Mouse (Mus musculus): ENCODE data around the gene Pnkp. TPM values are rescaled to one million over a fixed set of nuclear protein-coding genes. Genes with fewer than 3 reads are reported as not detected.
A peak's percentile ranks its signal among the peaks of the same experiment; 100 is the strongest.

Gene Pnkp
- polyA plus RNA-seq, 1 experiment from 2014 or later, result 41.3 TPM

DNA sequence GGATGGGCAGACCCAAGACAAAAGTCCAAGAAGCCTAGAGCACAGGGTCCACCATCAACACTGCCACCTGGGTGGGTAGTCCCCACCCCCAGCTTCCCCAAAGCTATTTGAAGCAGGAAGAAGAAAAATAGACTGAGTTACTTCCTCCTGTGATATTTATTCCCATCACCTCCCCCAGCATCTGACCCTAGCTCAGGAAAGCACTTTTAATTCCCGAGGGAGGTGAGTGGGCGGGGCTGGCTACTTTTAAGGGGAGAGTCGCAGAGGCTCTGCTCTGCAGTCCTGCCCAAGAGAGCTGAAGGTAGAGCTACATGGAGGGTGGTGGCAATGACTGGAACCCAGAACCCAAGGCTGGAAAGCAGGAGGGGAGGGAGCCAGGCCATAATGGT is 20.9 kb upstream of the Pnkp start:
- 0 out of 2 replicates have a peak, but pooled peaks cover 3% of the 10 kb centered on the region for H3K36me3 ChIP-seq (ENCODE audit: insufficient read depth, low read length)
- no peak for TF ChIP-seq CTCF (IDR thresholded peaks at IDR 0.05)
- no peak for TF ChIP-seq EP300 (IDR thresholded peaks at IDR 0.05)
- no peak for DNase-seq (ENCODE audit: low spot score)

DNA sequence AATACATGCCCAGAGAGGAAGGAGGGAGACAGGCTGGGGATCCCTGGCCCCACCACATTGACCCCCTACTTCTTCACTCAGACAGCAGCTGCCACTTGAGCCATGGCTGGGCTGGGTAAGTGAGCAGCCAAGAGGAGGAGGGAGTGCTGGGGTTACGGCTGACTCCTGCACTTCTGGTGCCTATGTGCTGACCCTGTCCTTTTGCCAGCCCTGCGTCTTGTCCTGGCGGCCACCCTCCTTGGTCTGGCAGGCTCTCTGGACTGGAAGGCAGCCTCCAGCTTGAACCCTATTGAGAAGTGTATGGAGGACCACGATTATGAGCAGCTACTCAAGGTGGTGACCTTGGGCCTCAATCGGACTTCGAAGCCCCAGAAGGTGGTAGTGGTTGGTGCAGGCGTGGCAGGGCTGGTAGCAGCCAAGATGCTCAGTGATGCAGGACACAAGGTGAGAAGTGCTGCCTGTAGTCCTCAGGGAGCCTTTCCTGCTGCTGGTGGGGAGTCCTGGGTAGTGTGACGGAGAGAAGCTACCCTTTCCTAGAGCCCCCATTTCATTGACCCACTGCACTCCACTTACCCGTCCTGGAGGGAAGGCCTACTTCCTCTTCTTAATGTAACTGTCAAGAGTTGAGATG is 20.4 kb upstream of the Pnkp start:
- H3K36me3 ChIP-seq (ENCODE audit: insufficient read depth, low read length), result 0 out of 2 replicates have a peak, but pooled peaks cover 3% of the 10 kb centered on the region
- DNase-seq (ENCODE audit: low spot score) (no peak), ATAC-seq (no peak)
- TF ChIP-seq CTCF (IDR thresholded peaks at IDR 0.05), result no peak
- TF ChIP-seq EP300 (IDR thresholded peaks at IDR 0.05), result no peak
- H3K9me3 ChIP-seq (ENCODE audit: low read length), result no peaks in the 10 kb centered on the region
- no peak overlapping the region for H3K9ac ChIP-seq (replicated peaks; ENCODE audit: low read depth)
- H3K27ac ChIP-seq (ENCODE audit: low read length), result no peak overlapping the region
- 82% methylated on average over 9 of the region's 9 CpGs for WGBS
- 0 out of 2 replicates have a peak, but pooled peaks cover 3% of the 10 kb centered on the region for H3K27me3 ChIP-seq (replicated peaks; ENCODE audit: insufficient read depth, low read length)
- no peak overlapping the region for H3K4me3 ChIP-seq (ENCODE audit: low read depth, low read length)
- peaks cover 17% of the 10 kb centered on the region; the same call in 1 of the 2 replicates for H3K4me1 ChIP-seq (ENCODE audit: insufficient read depth, low read depth, low read length)
- H3K4me2 ChIP-seq (replicated peaks; ENCODE audit: low read depth, low read length), result no peak overlapping the region

More for the DNA sequence above, 20.9 kb upstream of the Pnkp start:
- no peak overlapping the region for H3K4me3 ChIP-seq (ENCODE audit: low read depth, low read length)
- H3K27ac ChIP-seq (ENCODE audit: low read length), result no peak overlapping the region
- 0 out of 2 replicates have a peak, but pooled peaks cover 3% of the 10 kb centered on the region for H3K27me3 ChIP-seq (replicated peaks; ENCODE audit: insufficient read depth, low read length)
- H3K9me3 ChIP-seq (ENCODE audit: low read length), result no peaks in the 10 kb centered on the region
- no peak overlapping the region for H3K4me2 ChIP-seq (replicated peaks; ENCODE audit: low read depth, low read length)
- no peak; the same call in 1 of the 2 replicates for ATAC-seq
- H3K9ac ChIP-seq (replicated peaks; ENCODE audit: low read depth), result no peak overlapping the region
- H3K4me1 ChIP-seq (ENCODE audit: insufficient read depth, low read depth, low read length), result peaks cover 17% of the 10 kb centered on the region; the same call in 1 of the 2 replicates
- WGBS, result 37% methylated on average over 3 of the region's 3 CpGs

DNA sequence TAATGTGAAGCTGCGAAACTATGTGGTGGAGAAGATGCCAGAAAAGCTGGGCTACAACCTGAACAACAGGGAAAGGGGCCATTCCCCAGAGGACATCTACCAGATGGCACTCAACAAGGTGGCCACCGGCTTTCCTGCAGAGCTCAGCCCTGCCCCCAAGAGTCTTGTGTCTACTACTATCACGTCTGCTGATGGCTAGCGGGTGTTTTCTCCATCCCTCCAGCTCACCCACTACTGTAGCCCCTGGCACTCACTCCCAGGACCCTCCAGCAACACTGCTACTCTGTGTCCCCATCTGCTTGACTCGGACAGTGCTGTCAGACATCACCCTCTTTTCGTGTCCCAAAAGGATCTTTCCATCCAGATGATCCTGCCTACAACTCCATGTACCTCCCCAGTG is 18.9 kb upstream of the Pnkp start:
- 87% methylated on average over 6 of the region's 6 CpGs for WGBS
- DNase-seq (ENCODE audit: low spot score) (no peak), ATAC-seq (no peak)
- TF ChIP-seq CTCF (IDR thresholded peaks at IDR 0.05), result no peak
- TF ChIP-seq EP300 (IDR thresholded peaks at IDR 0.05), result no peak
- H3K4me1 ChIP-seq (ENCODE audit: insufficient read depth, low read depth, low read length), result peaks cover 15% of the 10 kb centered on the region; the same call in 1 of the 2 replicates
- H3K27ac ChIP-seq (ENCODE audit: low read length), result no peak overlapping the region
- H3K36me3 ChIP-seq (ENCODE audit: insufficient read depth, low read length), result peaks cover 17% of the 10 kb centered on the region; the same call in 1 of the 2 replicates
- H3K9me3 ChIP-seq (ENCODE audit: low read length), result no peaks in the 10 kb centered on the region
- no peak overlapping the region for H3K9ac ChIP-seq (replicated peaks; ENCODE audit: low read depth)
- no peak overlapping the region for H3K4me3 ChIP-seq (ENCODE audit: low read depth, low read length)
- 0 out of 2 replicates have a peak, but pooled peaks cover 3% of the 10 kb centered on the region for H3K27me3 ChIP-seq (replicated peaks; ENCODE audit: insufficient read depth, low read length)
- no peak overlapping the region for H3K4me2 ChIP-seq (replicated peaks; ENCODE audit: low read depth, low read length)

DNA sequence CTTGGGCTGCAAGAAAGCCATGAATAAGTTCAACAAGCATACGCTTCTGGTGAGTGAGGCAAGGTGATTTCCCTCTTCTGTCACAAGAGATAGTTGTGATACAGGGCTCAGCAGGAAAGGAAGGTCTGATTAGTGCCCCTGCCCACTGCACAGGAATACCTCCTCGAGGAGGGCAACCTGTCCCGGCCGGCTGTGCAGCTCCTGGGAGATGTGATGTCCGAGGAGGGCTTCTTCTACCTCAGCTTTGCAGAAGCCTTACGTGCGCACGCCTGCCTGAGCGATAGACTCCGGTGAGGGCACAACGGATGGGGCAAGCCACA is 17.8 kb upstream of the Pnkp start:
- no peaks in the 10 kb centered on the region for H3K9me3 ChIP-seq (ENCODE audit: low read length)
- 28% methylated on average over 11 of the region's 11 CpGs for WGBS

DNA sequence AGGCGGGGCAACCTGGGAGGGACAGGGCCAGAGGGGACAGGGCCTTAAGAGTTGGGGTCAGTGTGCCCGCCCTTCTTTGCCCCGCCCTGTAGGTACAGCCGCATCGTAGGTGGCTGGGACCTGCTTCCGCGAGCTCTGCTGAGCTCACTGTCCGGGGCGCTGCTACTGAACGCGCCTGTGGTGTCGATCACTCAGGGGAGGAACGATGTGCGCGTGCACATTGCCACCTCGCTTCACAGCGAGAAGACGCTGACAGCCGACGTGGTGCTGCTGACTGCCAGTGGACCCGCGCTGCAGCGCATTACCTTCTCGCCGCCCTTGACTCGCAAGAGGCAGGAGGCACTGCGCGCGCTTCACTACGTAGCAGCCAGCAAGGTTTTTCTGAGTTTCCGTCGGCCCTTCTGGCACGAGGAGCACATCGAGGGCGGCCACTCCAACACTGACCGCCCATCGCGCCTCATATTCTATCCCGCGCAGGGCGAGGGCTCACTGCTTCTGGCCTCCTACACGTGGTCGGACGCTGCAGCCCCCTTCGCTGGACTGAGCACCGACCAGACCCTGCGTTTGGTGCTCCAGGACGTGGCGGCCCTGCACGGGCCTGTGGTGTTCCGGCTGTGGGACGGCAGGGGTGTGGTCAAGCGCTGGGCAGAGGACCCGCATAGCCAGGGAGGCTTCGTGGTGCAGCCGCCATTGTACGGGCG is 17.3 kb upstream of the Pnkp start:
- no peak overlapping the region for H3K27ac ChIP-seq (ENCODE audit: low read length)
- 0 out of 2 replicates have a peak, but pooled peaks cover 3% of the 10 kb centered on the region for H3K27me3 ChIP-seq (replicated peaks; ENCODE audit: insufficient read depth, low read length)
- peak; percentile 46 for ATAC-seq
- peaks cover 15% of the 10 kb centered on the region; the same call in 1 of the 2 replicates for H3K4me1 ChIP-seq (ENCODE audit: insufficient read depth, low read depth, low read length)
- peak overlapping the region; percentile 9; the same call in 1 of the 2 replicates for H3K9ac ChIP-seq (replicated peaks; ENCODE audit: low read depth)
- H3K4me3 ChIP-seq (ENCODE audit: low read depth, low read length), result peak overlapping the region; percentile 16; the same call in 1 of the 2 replicates
- peak; percentile 41 for DNase-seq (ENCODE audit: low spot score)
- H3K9me3 ChIP-seq (ENCODE audit: low read length), result no peaks in the 10 kb centered on the region
- peaks cover 28% of the 10 kb centered on the region; the same call in 1 of the 2 replicates for H3K36me3 ChIP-seq (ENCODE audit: insufficient read depth, low read length)
- WGBS, result 3% methylated on average over 46 of the region's 58 CpGs
- TF ChIP-seq EP300 (IDR thresholded peaks at IDR 0.05), result no peak
- TF ChIP-seq CTCF (IDR thresholded peaks at IDR 0.05), result no peak
- peak overlapping the region; percentile 58 for H3K4me2 ChIP-seq (replicated peaks; ENCODE audit: low read depth, low read length)

More for the DNA sequence above, 17.8 kb upstream of the Pnkp start:
- H3K9ac ChIP-seq (replicated peaks; ENCODE audit: low read depth), result no peak overlapping the region
- H3K27me3 ChIP-seq (replicated peaks; ENCODE audit: insufficient read depth, low read length), result 0 out of 2 replicates have a peak, but pooled peaks cover 3% of the 10 kb centered on the region
- H3K4me1 ChIP-seq (ENCODE audit: insufficient read depth, low read depth, low read length), result peaks cover 15% of the 10 kb centered on the region; the same call in 1 of the 2 replicates
- peak overlapping the region; percentile 58 for H3K4me2 ChIP-seq (replicated peaks; ENCODE audit: low read depth, low read length)
- 0 out of 2 replicates have a peak overlapping the region, but pooled peaks have one; percentile 16 for H3K4me3 ChIP-seq (ENCODE audit: low read depth, low read length)
- DNase-seq (ENCODE audit: low spot score) (no peak), ATAC-seq (no peak)
- H3K36me3 ChIP-seq (ENCODE audit: insufficient read depth, low read length), result peaks cover 23% of the 10 kb centered on the region; the same call in 1 of the 2 replicates
- no peak overlapping the region for H3K27ac ChIP-seq (ENCODE audit: low read length)
- TF ChIP-seq EP300 (IDR thresholded peaks at IDR 0.05) (no peak), CTCF (IDR thresholded peaks at IDR 0.05) (no peak)

DNA sequence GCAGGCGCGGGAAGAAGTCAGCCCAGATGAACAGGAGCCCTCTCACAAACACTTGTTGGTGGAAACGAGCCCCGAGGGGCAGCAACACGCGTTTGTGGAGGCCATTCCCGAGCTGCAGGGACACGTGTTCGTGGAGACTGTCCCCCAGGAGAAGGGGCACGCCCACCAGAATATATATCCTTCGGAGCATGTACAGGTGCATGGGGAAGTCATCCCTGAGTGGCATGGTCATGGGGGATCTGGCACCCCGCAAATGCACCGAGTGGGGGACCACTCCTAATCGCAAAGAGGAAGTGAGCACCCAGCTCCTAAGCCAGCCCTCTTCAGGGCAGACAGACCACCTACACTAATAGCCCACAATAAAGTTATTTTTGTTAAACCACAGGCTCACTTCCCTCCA is 16.5 kb upstream of the Pnkp start:
- peaks cover 15% of the 10 kb centered on the region; the same call in 1 of the 2 replicates for H3K4me1 ChIP-seq (ENCODE audit: insufficient read depth, low read depth, low read length)
- 0 out of 2 replicates have a peak, but pooled peaks cover 3% of the 10 kb centered on the region for H3K27me3 ChIP-seq (replicated peaks; ENCODE audit: insufficient read depth, low read length)
- H3K9ac ChIP-seq (replicated peaks; ENCODE audit: low read depth), result no peak overlapping the region
- 60% methylated on average over 14 of the region's 14 CpGs for WGBS
- ATAC-seq, result no peak
- H3K4me3 ChIP-seq (ENCODE audit: low read depth, low read length), result no peak overlapping the region
- H3K9me3 ChIP-seq (ENCODE audit: low read length), result no peaks in the 10 kb centered on the region
- no peak overlapping the region for H3K27ac ChIP-seq (ENCODE audit: low read length)
- TF ChIP-seq EP300 (IDR thresholded peaks at IDR 0.05), result no peak
- no peak for TF ChIP-seq CTCF (IDR thresholded peaks at IDR 0.05)
- DNase-seq (ENCODE audit: low spot score), result no peak
- H3K4me2 ChIP-seq (replicated peaks; ENCODE audit: low read depth, low read length), result no peak overlapping the region; the same call in 1 of the 2 replicates
- peaks cover 36% of the 10 kb centered on the region for H3K36me3 ChIP-seq (ENCODE audit: insufficient read depth, low read length)

All from lung, postnatal 0 days (tissue).